Mouse (Mus musculus) cerebellum, adult 18-20 months (tissue): ENCODE measurements around the gene Mbd6.

ENCODE experiments used
- DNase-seq, 2 experiments: peaks; one replicate each; pipeline ENCODE4 v3.0.0; 2021

Mbd6 gene

DNA sequence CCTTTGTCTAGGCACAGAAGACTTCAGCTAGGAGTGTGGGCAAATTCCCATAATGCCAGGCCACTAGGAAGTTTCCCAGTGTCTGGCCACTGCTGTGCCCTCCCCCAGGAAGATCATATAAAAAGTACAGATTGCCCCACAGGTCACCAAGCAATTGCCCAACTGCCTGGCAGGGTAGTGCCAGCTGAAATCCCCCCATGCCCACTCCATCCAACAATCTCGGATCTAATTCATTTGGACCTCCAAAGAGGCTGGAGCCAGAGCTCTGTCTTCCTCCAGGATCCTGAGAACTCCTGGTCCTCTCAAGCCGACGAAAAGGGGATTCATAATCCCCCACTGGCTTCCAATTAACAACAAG lies 903 bp downstream of the Mbd6 start:
- DNase-seq = peak in 1 of 2 experiments; percentile 31

DNA sequence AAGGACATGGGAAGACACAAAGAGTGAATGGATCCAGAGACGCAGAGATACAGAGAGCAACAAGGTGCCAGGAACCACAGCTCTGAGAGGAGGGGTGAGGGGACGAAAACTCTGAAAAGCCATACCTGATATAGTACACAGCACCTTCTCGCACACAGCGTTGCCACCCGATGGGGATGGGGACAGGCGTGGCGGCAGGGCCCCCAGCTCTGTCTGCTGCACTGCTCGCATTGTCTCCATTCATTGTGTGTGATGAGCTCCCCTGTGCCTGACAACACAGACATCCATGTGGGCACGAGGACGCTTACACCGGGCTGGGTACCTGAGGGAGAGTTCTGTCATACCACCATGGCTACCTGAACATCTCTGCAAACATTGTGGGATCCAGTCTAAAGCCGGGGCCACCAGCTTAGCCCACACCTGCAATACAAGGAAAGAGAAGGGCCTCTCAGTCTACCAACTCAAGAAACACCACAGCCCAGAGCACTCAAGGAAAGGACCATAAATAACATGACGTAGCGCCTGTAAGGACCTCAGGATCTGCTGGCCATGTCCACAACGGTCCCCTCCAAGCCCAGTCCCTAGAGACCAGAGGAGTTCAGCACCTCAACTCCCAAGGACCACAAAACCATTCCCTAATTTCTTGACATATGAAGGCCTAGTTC lies 1.4 kb downstream of the Mbd6 start:
- DNase-seq = peak in 1 of 2 experiments; percentile 26

DNA sequence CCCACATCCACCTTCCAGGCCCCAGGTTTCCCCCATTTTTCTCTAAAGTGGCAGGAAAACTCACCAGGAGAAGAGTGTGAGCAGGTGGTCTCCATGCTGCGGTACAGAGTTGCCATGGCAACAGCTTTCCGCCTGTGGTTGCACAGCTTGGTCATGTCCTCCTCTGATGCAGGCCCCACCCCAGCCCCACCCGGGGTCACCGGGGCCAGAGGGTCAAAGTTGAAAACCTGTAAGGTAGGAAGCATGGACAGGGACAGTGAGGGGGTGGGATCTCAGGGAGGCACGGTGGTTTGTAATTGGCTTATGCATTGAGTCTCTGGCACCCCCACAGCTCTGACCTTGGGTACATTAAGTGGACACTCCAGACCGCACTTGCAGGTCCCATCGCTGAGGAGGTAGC lies 2.1 kb downstream of the Mbd6 start:
- peak in 1 of 2 experiments; percentile 23 for DNase-seq

DNA sequence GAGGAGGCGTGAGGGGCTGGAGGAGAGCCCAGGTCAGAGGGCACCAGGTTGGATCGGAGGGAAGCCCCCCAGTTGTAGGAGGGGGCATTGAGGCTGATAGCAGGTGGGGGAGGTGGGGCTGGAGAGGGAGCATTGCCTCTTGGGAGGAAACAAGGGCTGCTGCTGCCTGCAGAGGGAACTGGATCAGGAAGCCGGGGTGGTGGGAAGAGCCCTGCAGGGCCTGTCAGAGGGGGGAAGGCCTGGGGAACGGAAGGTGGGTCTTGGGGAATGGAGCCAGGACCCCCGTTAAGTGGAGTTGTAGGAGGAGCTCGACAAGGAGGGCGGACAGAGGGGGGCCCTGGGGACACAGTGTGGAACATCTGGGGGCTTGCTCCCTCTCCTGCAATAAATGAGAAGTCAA lies 2.6 kb downstream of the Mbd6 start:
- no peak for DNase-seq

DNA sequence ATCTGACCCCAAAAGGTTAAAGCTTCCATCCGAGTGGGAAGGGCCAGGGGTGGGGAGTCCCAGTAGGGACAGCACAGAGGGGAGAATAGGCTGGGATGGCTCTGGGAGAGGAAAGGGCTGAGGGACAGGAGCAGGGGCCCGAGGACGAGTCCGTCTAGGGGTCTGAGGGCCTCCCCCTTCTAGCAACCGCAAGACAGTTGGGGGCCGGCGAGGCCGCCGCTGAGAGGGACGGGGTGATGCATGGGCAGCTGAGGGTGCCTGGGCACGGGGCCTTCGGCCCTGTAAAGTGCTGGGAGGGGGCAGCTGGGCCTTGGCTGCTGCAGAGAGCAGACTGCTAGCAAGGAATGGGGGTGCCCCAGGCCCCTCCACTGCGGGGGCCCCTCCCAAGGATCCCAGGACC lies 3.2 kb downstream of the Mbd6 start:
- DNase-seq = peak in 1 of 2 experiments; percentile 22

DNA sequence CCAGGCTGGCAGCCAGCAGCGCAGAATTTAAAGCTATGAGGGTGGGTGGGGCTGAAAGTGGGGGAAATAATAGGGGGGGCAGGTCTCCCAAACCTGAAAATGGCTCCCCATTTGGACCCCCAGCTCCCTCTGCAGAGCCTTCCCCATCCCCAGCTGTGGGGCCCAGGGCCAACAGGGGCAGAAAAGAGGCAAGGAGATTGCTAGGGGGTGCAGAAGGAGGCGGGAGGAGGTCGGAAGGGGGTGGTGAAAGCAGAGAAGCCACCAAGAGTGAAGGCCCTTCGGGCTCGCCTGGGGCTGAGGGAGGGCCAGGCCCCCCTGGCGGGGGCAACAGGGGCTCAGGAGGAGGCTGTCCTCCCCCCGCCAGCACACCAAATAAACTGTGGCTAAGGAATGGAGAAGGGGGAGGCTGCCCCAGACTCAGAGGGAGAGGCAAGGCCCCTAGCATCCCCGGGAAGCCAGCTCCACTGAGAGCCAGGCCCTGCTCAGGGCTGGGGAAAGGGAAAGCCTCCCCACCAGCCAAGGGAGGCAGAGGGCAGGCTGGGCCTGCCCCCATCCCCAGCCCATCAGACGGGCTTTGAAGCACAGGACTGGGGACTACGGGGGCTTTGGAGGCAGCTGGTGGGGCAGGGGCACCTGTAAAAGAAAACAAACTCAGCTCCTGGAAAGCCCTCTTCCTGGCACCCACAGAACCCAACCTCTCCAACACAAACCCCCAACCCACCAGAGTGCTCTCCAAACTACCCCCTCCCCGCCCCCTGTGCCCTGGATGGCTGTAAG lies 3.9 kb downstream of the Mbd6 start:
- DNase-seq = no peak

DNA sequence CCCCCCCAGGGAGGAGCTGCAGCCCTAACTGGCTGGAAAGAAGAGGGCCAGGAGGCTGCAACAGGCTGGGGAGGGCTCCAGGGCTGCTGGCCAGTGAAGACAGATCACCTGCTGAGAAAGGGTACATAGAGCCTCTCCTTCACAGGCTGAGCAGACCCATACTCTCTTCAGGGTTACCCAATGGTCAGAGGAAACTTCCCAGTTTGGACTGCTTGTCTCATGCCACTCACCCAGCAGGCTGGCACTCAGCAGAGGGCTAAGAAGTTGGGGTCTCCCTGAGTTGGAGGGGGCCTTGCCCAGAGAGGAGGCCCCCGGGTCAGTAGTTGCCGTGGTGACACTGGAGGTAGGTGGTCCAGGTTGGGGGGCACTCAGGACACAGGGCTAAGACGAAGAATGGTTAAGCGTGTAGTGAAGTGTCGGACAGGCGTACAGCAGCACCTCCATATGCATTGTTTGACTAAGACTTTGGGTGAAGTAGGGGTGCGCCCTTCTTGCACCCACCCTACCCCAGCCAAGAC lies 4.7 kb downstream of the Mbd6 start:
- DNase-seq = no peak

DNA sequence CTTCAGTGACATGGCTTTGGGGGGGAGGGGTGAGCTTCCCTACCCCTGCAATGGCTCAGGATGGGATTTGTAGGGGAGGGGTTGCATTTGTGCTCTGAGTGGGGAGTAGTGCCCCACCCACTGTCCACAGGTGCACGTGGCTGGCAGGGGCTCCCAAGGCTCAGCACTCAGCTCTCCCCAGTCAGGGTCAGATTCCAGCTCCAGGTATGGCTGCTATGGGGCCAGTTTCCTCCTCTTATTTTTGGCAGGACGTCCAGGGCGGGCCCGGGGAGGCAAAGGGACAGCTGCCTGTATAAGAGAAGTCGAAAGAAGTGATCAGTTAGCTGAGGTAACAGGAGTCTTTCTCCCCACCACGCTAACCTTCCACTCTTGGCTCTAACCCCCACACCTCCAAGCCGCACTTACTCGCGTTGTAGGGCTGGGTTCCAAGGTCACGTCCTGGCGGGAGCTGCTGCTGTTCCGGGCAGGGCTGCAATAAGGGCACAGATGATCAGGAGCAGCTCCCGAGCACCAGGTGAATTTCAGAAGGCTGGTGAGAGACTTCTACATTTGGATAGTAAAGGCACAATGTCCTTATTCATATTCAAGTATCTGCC lies 6.1 kb downstream of the Mbd6 start:
- DNase-seq = no peak

DNA sequence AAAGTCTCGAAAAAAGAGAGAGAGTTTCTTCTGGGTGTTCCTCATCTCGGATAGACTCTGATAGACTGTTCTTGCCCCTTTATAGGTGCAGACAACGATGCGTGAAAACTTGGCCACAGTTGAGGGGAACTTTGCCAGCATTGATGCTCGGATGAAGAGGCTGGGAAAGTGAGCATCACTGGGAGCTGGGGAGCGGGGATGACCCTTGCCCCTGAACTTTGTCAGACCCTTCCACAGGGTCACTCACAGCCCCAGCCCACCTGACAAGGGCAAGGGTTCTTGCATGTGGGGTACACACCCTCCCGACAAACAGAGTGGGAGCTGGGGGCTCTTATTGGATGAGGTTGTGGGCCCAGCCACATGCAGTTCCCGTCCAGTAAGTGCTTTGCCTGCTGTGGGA lies 7.5 kb downstream of the Mbd6 start:
- no peak for DNase-seq

DNA sequence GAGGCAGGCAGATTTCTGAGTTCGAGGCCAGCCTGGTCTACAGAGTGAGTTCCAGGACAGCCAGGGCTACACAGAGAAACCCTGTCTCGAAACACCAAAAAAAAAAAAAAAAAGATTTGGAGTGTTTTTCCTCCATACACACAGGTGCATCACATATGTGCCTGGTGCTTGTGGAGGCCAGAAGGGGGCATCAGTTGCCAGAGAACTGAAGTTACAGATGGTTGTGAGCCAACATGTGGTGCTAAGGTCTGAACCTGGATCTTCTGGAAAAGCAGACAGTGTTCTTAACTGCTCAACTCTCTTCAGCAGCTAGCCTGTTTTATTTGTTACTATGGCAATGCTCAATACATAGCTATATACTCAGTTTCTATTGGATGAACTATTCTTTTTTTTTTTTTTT lies 9.1 kb downstream of the Mbd6 start:
- no peak for DNase-seq

DNA sequence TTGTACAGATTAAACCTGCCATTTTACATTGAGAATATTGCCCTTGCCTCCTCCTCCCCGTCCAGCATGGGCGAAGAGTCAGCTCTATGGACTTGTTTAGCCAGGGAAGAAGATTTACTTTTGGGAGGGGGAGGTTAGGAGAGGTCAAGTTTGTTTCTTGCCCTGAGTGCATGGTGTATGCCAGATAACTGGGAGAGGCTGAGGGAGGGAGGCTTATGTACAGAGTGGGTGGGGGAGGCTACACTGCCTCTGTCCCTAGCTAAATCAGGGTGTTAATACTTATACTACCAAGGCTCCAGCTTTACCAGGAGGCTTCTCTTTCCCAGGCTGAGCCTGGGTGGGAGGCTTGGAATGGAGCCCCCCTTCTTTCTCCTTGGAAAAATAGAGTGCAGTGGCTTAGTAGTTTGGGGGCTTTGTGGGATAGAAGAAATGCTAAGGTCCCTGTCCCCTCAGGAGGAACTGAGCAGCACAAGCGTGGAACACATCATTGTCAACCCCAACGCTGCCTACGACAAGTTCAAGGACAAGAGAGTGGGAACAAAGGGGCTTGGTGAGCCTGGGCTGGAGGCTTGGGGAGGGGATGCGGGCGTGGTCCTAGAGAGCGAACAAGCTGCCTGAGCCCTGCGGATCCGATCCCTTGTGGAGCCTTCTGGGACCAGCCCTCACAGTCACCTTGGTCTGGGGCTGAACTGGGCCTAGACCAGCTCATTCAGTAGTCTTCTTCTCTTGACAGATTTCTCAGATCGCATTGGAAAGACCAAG lies 14.4 kb downstream of the Mbd6 start:
- DNase-seq = no peak

DNA sequence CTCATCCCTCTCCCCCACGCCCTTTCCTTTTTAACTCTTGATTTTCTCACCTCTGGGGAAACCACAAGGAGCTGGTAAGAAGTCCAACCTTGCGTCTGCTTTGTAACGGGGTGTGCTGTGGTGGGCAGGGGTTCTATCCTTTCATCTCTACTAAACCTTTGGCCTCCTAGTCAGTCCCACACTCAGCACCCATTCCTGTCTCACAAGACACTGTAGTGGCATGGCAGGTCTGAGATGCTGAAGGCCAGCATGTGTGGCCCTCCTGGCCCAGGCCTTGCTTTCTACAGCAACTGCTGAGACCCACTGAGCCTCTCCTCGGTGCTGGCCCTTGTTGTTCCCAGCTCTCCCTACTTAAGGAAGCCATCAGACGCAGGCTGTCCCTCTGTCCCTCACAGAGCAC lies 16.4 kb downstream of the Mbd6 start:
- DNase-seq = no peak

DNA sequence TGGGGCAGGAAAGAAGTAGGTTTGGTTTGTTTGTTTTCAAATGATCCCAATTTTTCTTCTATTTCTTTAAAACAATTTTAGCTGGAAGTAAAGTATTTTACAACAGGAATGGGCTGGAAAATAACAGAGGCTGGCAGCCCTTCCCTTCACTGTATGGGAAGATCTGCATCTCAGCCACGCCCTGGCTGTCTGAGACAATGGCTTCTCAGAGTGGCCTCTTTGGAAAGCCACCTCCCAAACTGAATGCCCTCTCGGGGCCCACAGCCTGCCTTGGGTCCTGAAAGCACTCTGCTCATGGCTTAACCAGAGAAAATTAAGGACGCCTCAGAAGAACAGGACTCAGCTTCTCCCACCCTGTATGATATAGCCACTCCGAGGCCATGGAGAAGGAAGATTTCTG lies 18.9 kb downstream of the Mbd6 start:
- no peak for DNase-seq

DNA sequence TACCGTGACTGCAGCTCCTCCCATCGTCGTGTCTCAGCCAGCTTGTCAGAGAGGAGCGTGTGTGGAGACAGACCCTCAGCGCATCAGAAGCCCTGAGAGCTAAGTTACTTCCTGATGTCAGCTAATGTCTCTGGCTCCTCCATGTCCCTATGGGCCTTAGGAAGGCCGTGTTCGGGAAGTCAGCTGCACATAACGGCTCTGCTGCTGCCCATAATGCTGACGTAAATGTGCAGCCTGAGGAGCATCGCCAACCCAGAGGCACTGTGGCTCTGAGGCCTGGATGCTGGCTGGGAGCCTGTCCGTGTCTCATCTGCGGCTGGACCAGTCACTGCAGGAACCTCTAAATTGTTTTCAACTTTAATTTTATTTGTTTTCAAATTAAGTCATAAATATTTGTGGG lies 19.8 kb downstream of the Mbd6 start:
- peak in 1 of 2 experiments; percentile 53 for DNase-seq

DNA sequence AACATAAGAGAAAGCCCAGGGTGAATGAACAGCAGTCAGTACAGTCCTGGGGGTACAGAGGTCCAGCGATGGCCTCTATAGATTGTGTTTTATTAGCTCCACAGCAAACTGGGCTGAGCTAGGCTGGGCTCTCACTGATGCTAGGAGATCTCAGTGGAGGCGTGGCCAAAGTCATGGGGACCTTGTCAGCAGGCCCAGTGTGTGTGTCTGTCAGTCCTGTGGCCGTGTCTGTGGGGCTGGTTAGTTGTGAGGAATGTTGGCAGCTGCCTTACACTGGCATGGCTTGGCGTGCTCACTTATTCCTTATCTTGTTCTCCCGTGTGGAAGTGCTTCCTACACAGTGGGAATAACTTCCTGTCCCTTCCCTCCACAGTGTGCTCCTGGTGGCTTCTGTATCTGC lies 20.4 kb downstream of the Mbd6 start:
- DNase-seq = no peak

DNA sequence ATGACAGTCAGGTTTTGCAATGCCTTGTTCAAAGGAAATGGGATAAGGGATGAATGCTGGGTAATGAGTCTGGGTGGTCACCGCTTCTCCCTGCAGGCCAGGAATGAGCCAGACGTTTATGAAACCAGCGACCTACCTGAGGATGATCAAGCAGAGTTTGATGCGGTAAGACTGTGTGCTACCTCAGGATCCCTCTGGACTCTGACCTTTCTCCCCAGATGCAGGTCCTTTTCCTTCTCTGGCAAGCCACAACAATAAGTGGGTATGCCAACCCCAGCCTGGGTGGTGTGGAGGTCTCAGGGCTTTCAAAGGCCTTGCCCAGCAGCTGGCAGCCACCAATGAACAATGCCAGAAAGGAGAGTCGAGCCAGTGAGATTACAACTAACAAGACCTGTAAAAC lies 21.5 kb downstream of the Mbd6 start:
- no peak for DNase-seq

DNA sequence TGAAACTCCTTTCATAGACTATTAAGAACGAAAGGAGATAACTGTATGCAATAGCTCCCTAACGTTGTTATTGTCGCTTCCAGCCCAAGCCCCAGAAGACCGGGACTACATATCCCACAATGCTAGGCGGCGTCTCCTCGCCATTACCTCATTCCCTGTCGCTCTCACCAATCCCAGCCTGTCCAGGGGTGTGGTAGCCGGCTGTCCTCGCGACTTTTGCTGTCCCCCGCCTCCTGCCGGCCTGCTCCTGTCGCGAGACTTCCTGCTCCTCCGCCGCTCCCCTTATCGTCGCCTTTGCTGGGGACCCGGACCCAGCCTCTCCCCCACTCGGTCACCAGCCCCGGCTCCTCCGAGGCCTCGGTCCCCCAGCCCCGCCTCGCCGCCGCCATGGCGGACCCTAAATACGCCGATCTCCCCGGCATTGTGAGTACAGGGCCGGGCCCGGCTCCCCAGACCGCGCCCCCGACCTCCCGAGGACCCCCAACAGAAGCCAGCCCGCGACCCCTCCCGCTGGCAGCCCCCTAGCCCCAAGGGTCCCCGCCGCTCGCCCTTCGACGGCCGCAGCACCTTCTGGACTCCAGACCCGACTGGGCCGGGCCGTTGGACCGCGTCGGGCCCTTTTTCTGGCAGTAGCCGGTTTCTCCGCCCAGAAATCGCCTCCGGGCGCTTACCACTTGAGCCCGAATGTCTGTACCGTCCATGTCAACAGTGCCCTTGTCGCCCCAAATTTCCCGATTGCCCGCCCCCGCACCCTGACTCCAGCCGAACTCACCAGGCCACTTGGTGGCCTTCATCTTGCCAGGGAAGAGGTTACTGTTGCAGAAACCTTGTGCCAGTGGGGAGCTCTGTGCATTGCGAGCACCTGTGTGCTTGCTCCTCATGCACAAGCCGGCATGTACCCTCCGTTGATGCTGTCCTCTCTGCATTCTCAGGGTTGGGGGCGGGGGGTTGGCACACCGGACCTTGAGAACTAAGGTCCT lies 22.4 kb downstream of the Mbd6 start, which contains the start of gene Dctn2:
Gene Dctn2, plus strand, starts transcription at position 257 of the 980 bp plus-strand sequence.
- peak; percentile 91 to 97 for DNase-seq

DNA sequence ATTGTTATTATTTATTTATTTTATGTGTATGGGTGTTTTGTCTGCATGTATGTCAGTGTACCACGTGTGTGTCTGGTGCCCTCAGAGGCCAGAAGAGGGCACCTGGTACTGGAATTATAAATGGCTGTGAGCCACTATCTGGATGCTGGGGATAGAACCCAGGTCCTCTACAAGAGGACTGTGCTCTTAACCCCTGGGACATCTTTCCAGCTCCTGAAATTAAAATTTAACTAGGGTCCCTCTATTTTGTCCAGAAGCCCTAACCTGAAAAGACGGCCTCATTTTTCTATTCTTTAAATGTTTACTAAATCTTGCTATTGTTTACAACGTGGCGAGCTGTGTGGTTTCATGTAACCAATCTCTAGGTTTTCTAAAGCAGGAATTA lies 23.1 kb downstream of the Mbd6 start:
- no peak for DNase-seq

DNA sequence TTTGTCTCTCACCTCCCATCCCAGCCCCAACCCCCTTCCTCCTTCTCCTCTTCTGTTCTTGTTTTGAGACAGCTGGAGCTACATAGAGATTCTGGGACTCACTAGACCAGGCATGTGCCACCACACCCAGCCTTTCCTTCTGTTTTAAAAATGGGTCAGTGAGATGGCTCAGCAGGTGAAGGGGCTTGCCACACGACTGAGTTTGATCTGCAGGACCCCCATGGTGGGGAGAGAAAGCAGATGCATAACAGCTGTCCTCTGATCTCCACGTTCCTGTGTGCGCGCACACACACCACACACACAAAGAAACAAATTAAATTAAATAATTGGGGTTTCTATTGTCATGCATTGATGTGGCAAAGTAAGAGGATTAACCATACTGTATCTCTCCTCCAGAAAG lies 23.8 kb downstream of the Mbd6 start:
- no peak for DNase-seq

DNA sequence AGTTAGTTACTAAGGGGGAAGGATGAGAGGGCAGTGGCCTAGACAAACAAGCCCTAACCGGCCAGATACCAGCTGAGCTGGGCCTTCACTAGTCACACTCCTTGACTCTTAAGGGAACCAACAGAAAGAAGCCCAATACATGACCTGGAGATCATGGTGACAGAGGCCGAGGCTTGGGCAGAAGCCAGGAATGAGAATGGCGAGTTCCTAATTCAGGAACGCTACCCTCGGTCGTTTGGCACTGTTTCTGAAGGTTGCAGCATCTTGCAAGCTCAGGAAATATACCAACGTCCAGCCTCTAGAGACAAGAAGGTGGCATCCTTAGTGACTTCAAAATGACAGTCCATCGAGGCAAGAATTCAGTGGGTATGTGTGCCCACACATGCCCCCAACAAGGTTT lies 24.5 kb downstream of the Mbd6 start:
- no peak for DNase-seq

DNA sequence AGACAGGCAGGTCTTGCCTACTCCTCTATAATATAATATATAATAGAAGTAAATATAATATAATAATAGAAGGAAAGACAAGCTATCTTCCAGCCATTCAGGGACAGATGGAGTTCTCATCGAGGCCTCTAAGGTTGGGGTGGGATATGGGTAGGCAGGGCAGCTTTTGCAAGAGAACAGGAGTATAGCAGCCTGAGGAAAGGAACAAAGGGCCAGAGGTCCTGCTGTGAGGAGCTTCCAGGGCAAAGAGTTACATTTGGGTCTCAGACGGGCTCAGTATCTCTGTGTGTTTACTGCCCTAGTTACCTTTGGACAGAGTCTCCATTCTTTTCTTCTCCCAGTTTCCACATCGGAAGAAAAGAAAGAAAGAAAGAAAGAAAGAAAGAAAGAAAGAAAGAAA lies 25.2 kb downstream of the Mbd6 start:
- DNase-seq = no peak
